Mouse (Mus musculus): ENCODE data around the gene Pex10. TPM values are rescaled to one million over a fixed set of nuclear protein-coding genes. Genes with fewer than 3 reads are reported as not detected.
A peak's percentile ranks its signal among the peaks of the same experiment; 100 is the strongest.

Gene Pex10
- 10 to 100 TPM; 17.9 to 23.9 TPM for total RNA-seq (2021)
- polyA plus RNA-seq (2012; rRNA removed), result 37.4 and 46.2 TPM in 2 replicates
- long read RNA-seq, transcript Pex10-201 (6 exons, 1,688 nt), result major isoform, 22 of 27 reads
- long read RNA-seq, partial matches to known transcripts, result 0 of 27 reads
- long read RNA-seq, other reads (novel, unspliced or antisense), result 3 of 27 reads

DNA sequence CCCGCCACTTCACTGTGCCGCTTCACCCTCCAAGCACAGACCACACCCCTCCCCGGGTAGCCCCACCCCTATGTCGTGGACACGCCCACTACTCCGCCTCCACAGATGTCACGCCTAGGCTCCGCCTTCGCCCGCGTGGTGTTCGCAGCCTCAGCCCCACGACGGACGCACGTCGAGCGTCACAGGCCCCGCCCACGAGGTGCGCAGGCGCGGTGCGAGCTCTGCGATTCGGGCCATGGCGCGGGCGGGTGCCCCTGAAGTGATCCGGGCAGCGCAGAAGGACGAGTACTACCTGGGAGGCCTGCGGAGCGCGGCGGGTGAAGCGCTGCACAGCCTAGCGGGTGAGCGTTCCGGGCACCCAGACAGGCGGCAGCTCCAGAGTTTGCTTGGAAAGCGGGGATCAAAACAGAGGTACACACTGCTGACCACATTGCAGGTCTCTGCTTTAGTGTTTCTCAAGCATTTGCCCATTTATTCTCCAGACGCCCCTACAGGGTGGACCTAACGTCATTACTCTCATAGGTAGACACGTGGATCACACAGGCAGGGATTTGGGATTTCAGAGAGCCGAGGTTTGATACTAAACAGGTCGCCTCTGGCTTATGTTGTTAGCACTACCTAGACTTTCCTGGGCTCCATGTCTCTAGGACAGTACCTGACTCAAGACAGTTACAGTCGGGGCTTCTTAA, at the start of gene Pex10:
TSS of gene Pex10 (plus strand) at position 183 of the 689 bp plus-strand sequence.
- peak; percentile 99 for DNase-seq

DNA sequence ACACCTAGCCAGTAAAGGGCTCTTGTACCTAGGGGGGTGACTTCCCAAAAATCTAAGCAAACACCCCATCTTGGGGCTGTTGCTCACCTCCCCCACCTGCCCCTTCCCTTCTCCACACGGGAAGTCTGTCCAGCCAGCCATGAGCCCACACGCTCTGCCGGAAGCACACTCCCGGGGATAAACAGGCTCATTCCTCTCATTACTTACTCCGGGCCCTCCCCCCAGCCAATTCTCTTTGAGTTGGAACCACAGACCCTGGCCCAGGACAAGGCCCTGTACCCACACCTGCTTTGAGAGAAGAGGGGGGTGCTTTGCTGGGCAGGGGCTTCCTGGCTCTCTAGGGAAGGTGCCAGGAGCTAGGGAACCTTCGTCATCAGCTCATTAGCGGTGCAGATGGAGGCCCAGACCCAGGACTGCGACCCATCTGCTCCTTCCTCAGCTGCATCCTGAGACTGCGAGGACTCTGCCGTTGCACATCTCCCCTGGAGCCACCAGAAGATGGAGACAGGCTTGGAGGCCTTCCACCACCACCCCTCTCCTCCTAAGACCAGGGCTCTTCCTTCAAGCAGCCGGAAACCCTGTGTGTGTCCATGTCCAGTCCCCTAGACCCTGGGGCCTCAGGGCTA, 49.5 kb upstream of the Pex10 start:
- no peak for DNase-seq

DNA sequence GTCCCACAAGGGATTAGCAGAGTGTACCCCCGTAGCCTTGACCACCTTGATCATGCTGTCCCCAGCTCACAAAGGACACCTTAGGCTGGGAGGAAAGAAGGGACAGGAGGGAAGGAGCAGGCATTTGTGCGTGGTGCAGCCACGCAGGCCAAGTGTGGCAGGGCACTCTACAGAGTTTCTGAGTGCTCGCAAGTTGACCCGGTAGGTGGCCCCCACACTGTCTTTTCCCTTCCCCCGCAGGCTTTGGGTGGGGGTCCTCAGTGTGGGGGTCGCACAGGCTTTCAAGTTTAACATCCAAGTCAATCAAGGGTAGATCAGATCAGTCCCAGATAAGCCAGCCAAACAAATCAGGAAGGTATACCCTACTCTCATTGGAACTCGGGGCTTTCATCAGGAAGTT, 48.8 kb upstream of the Pex10 start:
- DNase-seq, result no peak

DNA sequence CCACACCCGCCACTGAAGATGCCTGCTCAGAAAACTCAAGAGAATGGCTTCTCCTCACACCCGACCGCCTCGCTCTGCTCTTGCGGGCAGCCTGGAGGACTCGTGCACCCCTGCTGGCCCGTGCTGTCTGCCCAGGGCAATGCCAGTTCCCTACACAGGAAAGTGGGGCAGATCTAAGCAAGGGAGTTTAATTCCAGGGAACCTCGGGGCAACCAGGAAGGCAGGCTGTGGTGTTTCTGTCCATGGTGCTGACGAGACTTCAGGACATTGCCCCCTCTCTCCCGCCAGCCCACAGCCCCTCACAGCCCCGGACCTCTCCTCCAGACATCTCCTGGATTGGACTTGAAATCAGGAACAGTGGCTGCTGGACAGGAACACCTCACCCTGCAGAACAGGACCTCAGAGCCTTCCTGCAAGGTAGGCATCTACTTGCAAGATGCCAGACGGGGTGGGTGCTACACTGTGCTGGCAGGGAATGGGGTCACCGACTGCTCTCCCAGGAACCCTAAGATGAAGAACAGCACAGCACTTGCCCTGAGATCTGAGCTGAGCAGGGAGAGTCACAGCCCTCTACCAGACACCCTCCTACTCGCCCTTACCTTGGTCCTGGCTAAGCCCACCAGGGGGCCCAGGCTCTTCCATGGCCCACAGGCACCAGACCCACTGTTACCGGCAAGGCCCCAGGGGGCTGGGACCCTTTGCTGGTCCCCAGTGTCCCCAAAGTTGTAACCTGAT, 48.0 kb upstream of the Pex10 start:
- DNase-seq, result peak; percentile 14

DNA sequence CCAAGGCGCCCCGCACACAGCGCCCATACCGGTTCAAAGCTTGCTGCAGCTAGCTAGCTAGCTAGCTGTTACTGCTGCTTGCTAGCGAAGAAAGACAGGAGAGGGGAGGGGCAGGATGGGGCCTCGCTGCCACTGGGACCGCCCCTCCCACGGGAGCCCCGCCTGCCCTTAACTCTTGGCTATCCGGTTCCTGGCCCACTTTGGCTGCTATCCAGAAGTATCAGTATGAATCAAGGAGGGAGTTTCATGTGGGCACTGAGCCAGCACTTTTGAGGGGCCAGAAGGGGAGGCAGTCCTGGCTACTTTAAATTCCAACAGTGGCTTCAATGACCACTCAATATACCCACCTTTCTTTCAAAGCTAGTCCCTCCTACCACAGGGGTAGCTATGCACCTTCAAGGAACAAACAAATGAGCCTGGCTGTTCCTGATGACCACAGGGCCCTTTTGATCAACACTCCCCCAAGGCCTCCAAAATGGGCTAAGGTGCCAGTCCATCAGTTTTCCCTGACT, 47.4 kb upstream of the Pex10 start:
- peak; percentile 13 for DNase-seq

DNA sequence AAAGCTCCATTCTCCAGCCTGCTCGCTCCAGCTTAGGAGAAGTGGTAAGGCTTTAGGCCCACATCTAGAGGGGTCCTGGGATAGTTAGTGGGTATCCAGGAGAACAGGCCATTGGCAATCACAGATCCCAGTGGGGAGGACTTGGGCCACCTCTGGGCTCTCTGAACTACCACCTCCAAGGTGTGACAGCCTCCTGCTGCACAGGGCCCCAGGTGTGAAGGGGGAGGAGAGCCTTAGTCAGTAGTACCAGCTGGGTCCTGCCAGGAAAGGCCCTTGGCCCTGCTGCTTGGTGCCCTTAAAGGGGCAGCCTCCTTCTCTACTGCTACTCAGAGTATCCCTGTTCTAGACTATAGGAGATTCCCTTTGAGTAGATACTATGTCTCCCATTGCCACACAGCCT, 46.7 kb upstream of the Pex10 start:
- DNase-seq, result no peak

DNA sequence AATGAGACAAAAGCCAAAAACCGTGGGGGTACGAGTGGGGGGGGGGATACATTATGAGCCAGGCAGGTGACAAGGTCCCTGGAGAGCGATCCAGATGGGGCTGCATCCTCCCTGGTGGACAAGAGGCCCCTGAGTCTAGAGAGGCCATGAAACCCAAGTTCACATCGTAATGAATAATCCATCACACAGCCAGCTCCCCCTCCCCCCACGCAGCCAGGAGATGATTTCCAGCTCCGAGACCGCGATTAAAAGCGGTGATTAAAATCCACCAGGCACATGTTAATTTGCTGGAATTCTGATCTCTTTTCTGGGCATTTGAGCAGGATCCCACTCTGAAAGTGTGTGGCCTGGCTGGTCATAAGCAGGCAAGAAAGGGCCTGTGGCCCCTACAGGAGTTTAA, 46.0 kb upstream of the Pex10 start:
- DNase-seq, result no peak

DNA sequence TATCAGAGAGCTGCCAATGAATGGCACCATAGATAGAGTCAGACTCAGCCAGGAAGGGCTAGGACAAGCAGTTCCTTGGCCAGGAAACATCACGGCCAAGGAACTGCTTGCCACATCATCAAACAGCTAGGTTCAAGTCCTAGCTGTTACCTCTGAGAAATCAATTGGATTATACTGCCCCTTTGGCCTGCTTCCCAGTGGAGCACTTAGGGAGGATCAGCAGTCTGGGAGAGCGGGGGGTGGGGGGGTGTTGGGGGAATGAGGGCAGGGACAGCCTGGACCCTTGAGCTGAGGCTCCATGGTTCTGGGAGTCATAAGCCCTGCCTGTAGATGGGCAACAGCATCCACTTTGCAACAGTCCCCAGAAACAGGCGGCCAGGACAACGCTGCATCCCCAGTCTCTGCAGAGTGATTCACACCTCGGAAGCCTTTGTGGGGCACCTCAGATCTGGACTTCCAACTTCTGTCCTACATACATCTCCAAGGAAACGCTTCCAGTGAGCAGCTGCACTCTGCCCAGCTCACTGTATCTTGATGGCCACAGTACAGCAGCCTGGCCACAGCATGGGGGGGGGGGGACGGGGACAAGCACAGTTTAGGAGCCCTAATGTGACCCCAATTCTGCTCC, 44.5 kb upstream of the Pex10 start:
- DNase-seq, result no peak

DNA sequence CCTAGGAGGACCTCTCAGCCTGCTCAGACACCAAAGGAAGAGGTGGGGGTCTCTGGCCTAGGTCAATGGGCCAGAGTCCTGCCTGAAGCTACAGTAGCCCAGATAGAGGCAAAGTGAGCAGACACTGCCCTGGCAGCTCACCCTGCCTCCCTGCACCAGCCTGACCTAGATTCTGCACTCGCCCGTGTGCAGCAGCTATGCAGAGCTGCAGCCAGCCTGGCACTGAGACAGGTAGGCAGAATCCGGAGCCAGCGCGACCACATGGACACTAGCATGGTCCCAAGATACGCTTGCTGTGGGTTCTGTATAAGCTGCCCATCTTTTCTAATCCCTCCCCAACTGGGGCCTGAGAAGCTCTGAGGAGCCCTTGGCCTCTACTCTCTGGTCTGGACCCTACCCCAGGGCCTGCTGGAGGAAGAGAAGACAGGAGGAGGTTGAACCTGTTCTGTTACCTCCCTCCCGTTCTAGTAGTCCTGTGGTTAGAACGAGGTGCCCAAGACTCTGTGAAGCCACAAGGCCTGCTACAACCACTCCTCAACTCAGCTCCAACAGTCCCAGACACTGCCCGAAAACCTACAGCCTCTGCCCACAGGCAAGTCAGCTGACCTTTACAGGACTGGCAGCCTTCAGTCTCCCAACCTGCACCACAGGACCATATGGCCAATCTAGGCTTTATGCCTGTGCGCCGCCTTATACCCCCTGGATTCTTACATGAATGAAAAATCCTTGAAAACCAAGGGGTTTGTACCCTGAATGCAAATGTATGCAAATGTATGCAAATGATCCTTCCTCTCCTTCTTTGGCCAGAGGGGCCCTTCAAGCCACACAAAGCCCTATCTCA, 42.4 kb upstream of the Pex10 start:
- no peak for DNase-seq

DNA sequence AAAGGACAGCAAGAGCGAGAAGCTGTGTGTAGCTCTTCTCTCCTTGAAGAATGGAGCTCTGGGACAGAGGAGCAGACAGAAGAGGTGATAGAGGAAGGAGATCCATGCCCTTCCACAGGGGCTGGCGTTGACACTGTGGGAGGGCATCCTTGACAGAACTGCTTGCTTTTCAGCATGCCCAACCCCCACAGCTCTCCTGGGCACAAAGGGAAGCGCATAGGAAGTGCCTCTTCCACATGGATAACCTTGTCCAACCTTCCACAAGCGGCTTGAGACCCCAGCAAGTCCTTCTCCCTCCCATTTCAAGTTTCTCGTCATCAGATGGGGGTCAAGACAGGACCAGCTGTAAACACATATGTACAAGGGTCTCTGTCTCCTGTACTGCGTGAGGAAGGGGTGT, 33.7 kb upstream of the Pex10 start:
- no peak for DNase-seq

DNA sequence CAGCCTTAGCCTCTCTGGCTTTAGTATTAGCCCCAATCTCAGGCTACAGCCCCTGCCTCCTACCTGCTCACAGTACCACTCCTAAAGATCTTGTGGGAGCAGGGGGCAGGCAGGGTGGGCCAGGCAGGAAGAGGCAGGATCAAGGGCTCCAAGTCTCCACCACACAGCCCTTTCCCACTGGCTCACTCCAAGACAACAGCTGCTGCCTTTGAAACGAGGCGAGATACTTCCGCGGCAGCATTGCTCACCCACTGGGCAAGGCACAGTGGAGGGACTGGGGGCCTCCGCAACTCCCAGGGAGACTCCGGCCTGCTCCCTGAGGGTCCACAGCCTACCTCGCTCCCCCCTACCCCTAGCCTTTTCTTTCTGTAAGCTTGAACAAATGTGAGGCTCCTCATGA, 32.6 kb upstream of the Pex10 start:
- DNase-seq, result no peak

DNA sequence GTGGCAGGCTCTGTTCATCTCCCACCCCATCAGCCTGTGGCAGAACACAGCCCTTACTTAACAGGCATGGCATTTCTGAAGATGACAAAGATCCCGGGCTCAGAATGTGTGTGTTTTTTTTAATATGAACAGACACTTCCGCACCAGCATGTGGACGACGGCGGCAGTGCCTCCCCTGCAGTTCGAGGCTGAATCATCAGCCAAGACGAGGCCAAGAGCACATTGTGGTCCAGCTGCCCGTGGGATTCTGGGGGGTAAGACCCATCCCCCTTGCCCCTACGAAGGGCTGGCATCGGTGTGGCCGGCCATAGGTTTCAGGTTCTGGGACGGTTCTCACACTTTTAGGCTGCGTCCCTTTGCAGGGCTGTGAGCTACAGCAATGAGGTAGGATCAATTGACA, 32.0 kb upstream of the Pex10 start:
- no peak for DNase-seq

DNA sequence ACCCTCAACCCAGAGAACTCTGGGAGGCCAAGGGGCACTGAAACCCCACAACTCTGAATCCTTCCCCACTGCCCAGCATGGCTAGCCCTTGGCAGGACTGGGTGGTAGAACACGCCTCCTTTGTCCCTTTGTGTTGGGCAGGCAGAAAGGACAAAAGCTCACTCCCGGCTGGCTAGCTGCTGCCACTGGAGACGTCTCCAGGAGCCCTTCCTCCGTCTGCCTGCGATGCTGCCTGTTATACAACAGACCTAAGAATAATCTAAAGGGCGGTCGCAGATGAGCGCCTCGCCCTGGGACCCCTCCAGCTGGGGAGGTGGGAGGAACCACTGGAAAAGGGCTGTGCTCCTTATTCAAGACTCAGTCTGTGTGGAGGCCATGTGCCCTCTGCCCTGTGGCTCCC, 26.6 kb upstream of the Pex10 start:
- no peak for DNase-seq

DNA sequence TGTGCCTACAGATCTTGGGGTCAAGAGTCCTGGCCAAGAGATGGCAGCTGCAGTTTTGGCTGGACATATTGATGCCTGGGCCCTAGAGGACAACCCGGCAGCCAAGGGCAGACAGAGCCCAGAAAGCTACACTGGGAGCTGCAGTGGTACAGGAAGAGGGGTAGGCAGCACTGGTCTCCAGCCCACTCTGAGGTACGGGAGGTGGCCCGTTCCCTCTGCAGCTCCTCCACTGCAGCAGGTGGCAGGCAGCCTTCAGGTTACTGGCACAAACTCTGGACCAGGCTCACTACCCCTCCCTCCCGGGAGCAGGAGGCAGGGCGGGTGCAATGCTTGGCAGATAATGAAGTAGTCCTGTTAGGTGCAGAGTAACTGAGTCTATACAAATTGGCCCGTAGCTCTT, 26.1 kb upstream of the Pex10 start:
- DNase-seq, result no peak

DNA sequence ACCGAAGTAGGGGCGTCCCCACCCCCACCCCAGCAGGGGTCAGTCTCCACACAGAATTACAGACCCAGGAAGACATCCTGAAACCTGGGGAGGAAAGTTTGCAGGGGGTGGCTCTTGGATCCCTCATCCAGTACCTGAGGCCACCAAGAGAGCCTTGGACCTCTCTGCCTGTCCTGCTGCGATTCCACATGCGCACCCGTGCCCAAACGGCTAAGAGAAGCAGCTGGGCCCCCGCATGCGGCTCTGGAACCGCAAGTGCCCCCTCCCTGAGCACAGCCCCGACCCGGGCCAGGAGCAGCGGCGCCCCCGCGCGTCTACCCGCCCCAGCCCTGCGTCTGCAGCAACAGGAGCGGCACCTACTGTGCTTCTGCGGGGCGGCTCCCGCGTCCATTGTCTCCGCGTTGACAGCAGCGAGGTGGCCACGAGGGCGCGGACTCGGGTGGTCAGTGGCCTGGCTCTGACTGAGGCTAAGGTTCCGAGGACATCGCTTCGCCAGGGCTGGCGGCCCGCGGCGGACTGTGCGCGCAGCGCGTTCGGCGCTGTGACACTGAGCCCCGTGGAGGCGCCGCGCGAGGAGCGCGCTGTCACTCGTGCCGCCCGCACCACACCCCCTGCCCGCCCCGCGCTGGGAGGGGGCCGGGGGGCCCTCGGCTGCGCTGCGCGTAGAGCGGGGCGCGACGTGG, 24.1 kb upstream of the Pex10 start:
- no peak for DNase-seq

DNA sequence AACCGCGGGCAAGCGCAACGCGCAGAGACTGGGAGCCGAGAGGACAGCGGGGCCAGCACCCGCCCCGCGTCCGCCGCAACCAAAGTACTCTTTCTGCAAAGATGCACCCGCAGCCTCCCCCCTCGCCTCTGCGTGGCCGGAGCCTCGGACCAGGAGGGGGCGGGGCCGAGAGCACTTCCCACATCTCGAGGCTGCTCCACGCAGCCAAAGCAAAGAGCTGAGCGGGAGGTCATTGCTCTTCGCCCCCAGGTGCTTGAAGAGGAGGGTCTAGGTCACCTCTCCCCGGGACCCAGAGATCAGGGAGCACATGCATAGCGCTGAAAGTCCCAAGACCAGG, 23.6 kb upstream of the Pex10 start:
- DNase-seq, result no peak

DNA sequence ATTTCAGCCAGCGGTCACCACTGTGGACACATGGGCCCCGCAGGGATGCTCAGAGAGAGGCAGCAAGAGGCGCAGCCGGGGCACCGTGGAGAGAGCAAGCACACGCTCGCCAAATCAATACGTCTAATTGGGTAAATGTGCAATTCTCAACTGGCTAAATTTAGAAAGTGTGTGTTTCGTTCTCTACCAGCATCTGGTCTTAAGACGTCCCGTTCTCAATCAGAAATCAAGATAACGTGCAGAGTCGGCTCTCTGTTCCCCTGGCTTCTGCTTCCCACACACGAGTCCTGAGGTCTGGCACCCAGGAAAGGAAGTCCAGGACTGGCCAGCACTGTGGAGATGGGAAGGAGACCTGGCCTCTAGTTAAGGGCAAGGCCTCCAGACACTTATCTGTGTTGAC, 20.2 kb upstream of the Pex10 start:
- no peak for DNase-seq

DNA sequence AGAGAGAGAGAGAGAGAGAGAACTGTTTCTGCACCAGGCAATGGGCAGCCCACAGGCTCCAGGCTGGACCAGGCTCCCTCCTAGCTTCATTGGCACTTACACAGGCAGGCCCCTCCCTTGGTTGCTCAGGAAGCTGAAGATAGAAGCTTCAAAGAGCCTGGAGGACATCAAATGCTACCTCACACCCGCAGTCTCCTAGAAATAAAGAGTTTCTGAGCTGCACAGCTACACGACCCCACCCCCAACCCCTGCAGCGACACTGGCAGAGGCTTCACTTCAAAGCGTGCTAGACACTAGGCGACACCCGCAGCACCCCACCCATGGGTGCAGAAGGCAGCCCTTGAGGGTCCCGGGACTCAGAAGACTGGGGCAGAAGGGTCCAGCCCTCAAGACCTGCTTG, 16.7 kb upstream of the Pex10 start:
- no peak for DNase-seq

DNA sequence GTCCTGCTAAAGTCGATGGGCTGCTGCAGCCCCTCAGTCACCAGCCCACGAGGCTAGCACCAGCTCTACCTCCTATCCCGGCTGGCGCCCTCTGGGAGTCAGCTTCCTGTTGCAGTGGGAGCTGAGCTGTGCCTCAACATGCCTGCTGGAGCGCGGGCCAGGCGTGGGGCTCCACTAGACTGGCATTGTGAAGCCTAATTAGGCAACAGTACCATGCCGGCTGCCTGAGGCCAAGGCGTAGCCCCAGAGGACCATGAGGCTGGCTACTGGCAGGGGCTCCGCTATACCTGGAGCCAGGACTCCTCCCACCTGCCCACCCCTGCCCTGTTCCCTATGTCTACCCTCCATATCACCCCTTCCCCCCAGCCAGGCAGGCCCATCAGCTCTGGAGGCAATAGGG, 10.1 kb upstream of the Pex10 start, which contains the start of gene Plch2:
TSS of gene Plch2 (minus strand) at position 61 of the 400 bp plus-strand sequence.
- DNase-seq, result no peak

DNA sequence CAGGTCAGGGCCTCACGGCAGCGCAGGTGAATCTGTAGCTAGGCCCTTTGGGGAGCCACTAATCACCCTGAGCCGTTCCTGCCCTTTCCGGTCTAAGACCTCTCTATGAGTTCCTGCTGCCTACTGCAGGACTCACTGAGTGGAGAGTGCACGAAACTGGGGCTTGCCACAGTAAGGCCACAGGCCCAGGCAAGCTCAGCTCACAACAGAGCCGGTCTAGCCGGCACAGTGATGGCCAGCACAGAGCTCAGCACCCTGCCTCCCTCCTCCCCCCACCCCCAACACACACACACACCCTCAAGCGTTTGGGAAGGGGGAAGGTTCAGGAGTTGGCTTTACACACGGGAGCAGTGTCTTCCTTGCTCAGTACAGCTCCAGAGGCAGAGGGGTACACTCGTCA, 8.5 kb upstream of the Pex10 start:
- DNase-seq, result no peak

DNA sequence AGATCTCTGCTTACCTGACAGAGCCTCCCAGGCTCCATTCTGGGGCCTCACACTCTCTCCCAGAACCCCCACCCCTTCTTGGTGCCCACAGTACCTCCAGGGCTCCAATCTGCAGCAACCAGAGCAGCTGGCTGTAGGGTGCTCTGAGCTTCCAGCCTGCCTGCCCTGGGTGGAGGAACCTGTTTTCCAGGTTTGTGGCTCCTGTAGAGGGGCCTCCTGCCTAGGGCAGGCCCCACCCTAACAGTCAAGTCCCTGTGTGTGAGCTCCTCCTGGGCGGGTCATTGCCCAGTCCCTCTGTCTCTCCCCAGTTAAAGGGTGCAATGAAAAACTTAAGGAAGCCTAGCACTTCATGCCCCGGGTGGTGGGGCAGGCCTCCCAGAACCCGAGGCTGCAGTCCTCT, 2.9 kb upstream of the Pex10 start:
- DNase-seq, result no peak

All from adrenal gland, adult 2 months (tissue).